Mouse (Mus musculus): ENCODE measurements around the gene Elf2. TPM values are rescaled to one million over a fixed set of nuclear protein-coding genes. Genes with fewer than 3 reads are reported as not detected.

Gene Elf2
- polyA plus RNA-seq, 1 experiment = 21.2 TPM

DNA sequence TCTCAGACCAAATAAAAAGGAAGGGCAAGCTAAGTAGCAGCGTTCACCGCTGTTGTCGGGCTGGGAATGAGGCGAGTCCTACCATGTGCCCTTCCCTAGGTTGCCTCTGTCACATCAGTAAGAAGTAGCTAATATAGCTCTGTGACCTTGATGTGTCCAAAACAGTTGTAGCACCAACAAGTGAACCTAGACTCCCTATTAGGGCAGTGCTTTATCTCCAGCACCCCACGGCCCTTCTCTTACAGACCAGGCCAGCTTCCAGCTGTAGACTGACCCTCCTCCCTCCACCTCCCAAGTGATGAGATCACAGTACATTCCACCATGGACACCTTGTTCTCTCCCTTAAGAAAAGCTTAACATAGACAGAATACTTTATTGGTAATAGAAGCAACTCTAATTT is 82.4 kb downstream of the Elf2 start:
- peaks cover 75% of the 10 kb centered on the region for H3K36me3 ChIP-seq (ENCODE audit: control insufficient read depth, insufficient read depth, low read length)
- H3K27me3 ChIP-seq (ENCODE audit: control insufficient read depth, insufficient read depth, low read length) = no peaks in the 10 kb centered on the region
- H3K27ac ChIP-seq (ENCODE audit: insufficient read depth, low read depth, low read length) = no peak overlapping the region
- TF ChIP-seq POLR2A (IDR thresholded peaks at IDR 0.05; ENCODE audit: low read depth, low read length) (no peak), CTCF (IDR thresholded peaks at IDR 0.05; ENCODE audit: extremely low read depth, insufficient read length, insufficient replicate concordance, low read depth, low read length) (no peak)
- WGBS = 88% methylated on average over 5 of the region's 5 CpGs
- no peaks in the 10 kb centered on the region for H3K4me1 ChIP-seq (ENCODE audit: control insufficient read depth, insufficient read depth, insufficient read length, low read length)
- H3K4me3 ChIP-seq (ENCODE audit: low read depth, low read length) = no peak overlapping the region

DNA sequence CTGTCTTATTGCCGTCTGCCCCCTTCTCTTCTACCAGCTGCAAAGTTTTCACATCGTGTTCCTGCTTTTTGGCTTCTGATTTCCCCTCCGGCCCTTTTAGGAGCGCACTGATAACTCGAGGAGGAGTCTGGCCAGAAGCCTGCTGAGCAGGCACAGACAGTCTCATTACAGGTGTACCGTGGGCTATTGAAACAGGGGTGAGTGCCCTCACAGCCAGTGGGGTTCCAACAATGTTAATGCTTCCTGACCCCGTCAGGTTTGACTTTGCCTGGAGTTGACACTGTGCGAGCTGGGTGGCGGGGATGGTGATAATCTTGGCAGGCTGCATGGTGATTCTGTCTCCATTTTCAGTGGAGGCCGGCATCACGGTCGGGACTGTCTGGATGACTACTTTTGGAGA is 84.0 kb downstream of the Elf2 start:
- peaks cover 76% of the 10 kb centered on the region for H3K36me3 ChIP-seq (ENCODE audit: control insufficient read depth, insufficient read depth, low read length)
- WGBS = 86% methylated on average over 12 of the region's 12 CpGs
- no peak for TF ChIP-seq POLR2A (IDR thresholded peaks at IDR 0.05; ENCODE audit: low read depth, low read length)
- H3K27me3 ChIP-seq (ENCODE audit: control insufficient read depth, insufficient read depth, low read length) = no peaks in the 10 kb centered on the region
- no peaks in the 10 kb centered on the region for H3K4me1 ChIP-seq (ENCODE audit: control insufficient read depth, insufficient read depth, insufficient read length, low read length)
- no peak overlapping the region for H3K4me3 ChIP-seq (ENCODE audit: low read depth, low read length)
- no peak overlapping the region for H3K27ac ChIP-seq (ENCODE audit: insufficient read depth, low read depth, low read length)

DNA sequence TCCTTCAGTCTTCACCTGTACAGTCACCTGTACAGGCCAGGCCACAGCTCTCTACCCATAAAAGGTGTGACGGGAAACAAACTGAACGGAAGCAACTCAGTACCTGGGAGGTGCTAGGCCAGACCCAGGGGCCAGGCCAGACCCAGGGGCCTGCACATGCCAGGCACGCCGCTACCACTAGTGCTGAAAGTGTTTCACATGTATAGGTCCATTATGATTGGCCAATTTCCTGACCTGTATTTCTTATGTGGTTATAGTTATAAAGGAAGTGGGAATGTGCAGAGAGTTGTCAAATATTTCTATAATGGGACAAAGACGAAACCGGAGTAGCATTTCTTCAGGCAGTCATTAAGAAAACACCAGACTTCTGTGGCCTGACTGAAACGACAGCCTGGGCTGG is 85.7 kb downstream of the Elf2 start:
- Histone ChIP-seq H3K27ac (ENCODE audit: insufficient read depth, low read depth, low read length) (no peak overlapping the region), H3K36me3 (ENCODE audit: control insufficient read depth, insufficient read depth, low read length) (peaks cover 75% of the 10 kb centered on the region), H3K27me3 (ENCODE audit: control insufficient read depth, insufficient read depth, low read length) (no peaks in the 10 kb centered on the region), H3K4me1 (ENCODE audit: control insufficient read depth, insufficient read depth, insufficient read length, low read length) (no peaks in the 10 kb centered on the region), H3K4me3 (ENCODE audit: low read depth, low read length) (no peak overlapping the region)
- 80% methylated on average over 7 of the region's 7 CpGs for WGBS
- TF ChIP-seq CTCF (IDR thresholded peaks at IDR 0.05; ENCODE audit: extremely low read depth, insufficient read length, insufficient replicate concordance, low read depth, low read length) (no peak), POLR2A (IDR thresholded peaks at IDR 0.05; ENCODE audit: low read depth, low read length) (no peak)

DNA sequence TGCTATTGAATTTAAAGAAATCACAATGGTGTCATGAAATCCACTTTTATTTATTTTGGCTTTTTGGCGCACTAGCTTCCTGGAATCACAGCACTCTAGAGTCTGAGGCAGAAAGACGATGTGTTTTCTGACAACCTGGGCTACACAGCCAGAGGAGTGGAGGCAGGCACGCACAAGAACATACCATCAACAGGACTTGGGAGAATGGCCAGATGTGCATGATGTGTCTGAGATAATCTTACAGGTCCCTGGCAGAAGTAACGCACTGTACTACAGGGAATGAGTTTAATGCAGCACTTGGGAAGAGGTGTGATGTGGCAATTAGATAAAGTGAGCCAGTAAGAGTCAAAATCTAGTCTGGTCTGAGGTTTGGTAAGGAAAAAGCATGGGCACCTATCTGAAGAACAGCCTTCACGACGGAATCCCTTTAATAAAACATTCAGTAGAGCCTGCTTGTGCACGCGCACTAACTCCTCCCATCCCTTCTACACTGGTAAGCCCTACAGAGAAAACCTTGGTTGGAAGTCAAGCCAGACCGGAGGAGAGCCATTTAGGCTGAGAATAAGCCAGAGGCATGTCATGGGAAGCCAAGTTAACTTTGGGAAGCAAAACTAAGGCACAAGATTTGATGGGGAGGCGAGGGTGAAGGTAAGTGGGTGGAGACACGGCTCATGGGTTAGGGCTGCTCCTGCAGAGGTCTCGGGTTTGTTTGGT is 87.6 kb downstream of the Elf2 start:
- H3K36me3 ChIP-seq (ENCODE audit: control insufficient read depth, insufficient read depth, low read length) = peaks cover 70% of the 10 kb centered on the region
- 87% methylated on average over 12 of the region's 12 CpGs for WGBS
- H3K4me1 ChIP-seq (ENCODE audit: control insufficient read depth, insufficient read depth, insufficient read length, low read length) = no peaks in the 10 kb centered on the region
- H3K4me3 ChIP-seq (ENCODE audit: low read depth, low read length) = no peak overlapping the region
- no peaks in the 10 kb centered on the region for H3K27me3 ChIP-seq (ENCODE audit: control insufficient read depth, insufficient read depth, low read length)
- TF ChIP-seq CTCF (IDR thresholded peaks at IDR 0.05; ENCODE audit: extremely low read depth, insufficient read length, insufficient replicate concordance, low read depth, low read length) = no peak
- TF ChIP-seq POLR2A (IDR thresholded peaks at IDR 0.05; ENCODE audit: low read depth, low read length) = no peak
- H3K27ac ChIP-seq (ENCODE audit: insufficient read depth, low read depth, low read length) = no peak overlapping the region

DNA sequence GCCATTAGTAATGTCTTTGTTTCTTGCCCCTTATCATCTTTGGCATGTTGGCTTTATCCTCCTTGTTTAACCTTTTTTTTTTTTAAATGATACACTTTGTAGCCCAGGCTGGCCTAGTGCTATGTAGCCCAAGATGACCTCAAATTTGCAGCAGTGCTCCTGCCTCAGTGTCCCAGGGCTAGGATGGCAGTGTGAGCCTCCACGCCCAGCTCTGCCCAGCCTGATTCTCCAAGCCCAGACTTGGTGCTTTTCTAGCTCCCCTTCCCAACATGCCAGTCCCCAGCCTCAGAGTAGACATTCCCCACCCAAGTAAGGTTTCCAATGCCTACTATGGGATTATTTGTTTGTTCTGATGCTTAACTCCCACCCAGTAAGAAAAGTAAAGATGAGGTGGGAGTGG is 88.2 kb downstream of the Elf2 start:
- H3K27me3 ChIP-seq (ENCODE audit: control insufficient read depth, insufficient read depth, low read length) = no peaks in the 10 kb centered on the region
- no peaks in the 10 kb centered on the region for H3K4me1 ChIP-seq (ENCODE audit: control insufficient read depth, insufficient read depth, insufficient read length, low read length)
- TF ChIP-seq POLR2A (IDR thresholded peaks at IDR 0.05; ENCODE audit: low read depth, low read length) (no peak), CTCF (IDR thresholded peaks at IDR 0.05; ENCODE audit: extremely low read depth, insufficient read length, insufficient replicate concordance, low read depth, low read length) (no peak)
- peaks cover 69% of the 10 kb centered on the region for H3K36me3 ChIP-seq (ENCODE audit: control insufficient read depth, insufficient read depth, low read length)
- no peak overlapping the region for H3K27ac ChIP-seq (ENCODE audit: insufficient read depth, low read depth, low read length)
- 93% methylated on average over 1 of the region's 1 CpGs for WGBS
- H3K4me3 ChIP-seq (ENCODE audit: low read depth, low read length) = no peak overlapping the region

- 78% methylated on average over 5 of the region's 5 CpGs for WGBS
- TF ChIP-seq CTCF (IDR thresholded peaks at IDR 0.05; ENCODE audit: extremely low read depth, insufficient read length, insufficient replicate concordance, low read depth, low read length) (no peak), POLR2A (IDR thresholded peaks at IDR 0.05; ENCODE audit: low read depth, low read length) (no peak)
- H3K36me3 ChIP-seq (ENCODE audit: control insufficient read depth, insufficient read depth, low read length) = peaks cover 62% of the 10 kb centered on the region
- no peak overlapping the region for H3K4me3 ChIP-seq (ENCODE audit: low read depth, low read length)
- no peak overlapping the region for H3K27ac ChIP-seq (ENCODE audit: insufficient read depth, low read depth, low read length)
- no peaks in the 10 kb centered on the region for H3K4me1 ChIP-seq (ENCODE audit: control insufficient read depth, insufficient read depth, insufficient read length, low read length)
- no peaks in the 10 kb centered on the region for H3K27me3 ChIP-seq (ENCODE audit: control insufficient read depth, insufficient read depth, low read length)
Observed at GRCm38 (mm10) chr3:51251057-51251456, 89.4 kb downstream of the Elf2 start.

DNA sequence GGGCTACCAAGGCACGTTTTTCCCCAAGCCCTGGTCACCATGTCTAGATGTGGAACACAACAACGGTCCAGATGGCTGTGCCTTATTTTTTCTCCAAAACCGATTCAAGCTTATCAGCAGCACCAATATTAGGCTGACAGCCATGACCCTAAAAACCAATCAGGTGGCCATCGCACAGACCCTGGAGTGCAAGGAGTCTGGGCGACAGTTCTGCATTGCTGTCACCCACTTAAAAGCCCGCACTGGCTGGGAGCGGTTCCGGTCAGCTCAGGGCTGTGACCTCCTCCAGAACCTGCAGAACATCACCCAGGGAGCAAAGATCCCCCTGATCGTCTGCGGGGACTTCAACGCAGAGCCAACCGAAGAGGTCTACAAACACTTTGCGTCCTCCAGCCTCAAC is 90.6 kb downstream of the Elf2 start:
- H3K4me1 ChIP-seq (ENCODE audit: control insufficient read depth, insufficient read depth, insufficient read length, low read length) = no peaks in the 10 kb centered on the region
- WGBS = 90% methylated on average over 13 of the region's 13 CpGs
- H3K4me3 ChIP-seq (ENCODE audit: low read depth, low read length) = no peak overlapping the region
- TF ChIP-seq POLR2A (IDR thresholded peaks at IDR 0.05; ENCODE audit: low read depth, low read length) (no peak), CTCF (IDR thresholded peaks at IDR 0.05; ENCODE audit: extremely low read depth, insufficient read length, insufficient replicate concordance, low read depth, low read length) (no peak)
- H3K27me3 ChIP-seq (ENCODE audit: control insufficient read depth, insufficient read depth, low read length) = no peaks in the 10 kb centered on the region
- H3K27ac ChIP-seq (ENCODE audit: insufficient read depth, low read depth, low read length) = no peak overlapping the region
- peaks cover 54% of the 10 kb centered on the region for H3K36me3 ChIP-seq (ENCODE audit: control insufficient read depth, insufficient read depth, low read length)
